Mouse (Mus musculus): ENCODE data around the gene Tescl. TPM values are rescaled to one million over a fixed set of nuclear protein-coding genes. Genes with fewer than 3 reads are reported as not detected.

The Tescl gene
- total RNA-seq, 1 experiment from 2014 or later: not detected

Other genes with a start within 250 kb of the Tescl start
- gene Zfp112, start 221.6 kb downstream of the Tescl start, total RNA-seq (2017): 0.39 and 0.78 TPM in 2 replicates
- gene Zfp235, start 199.8 kb downstream of the Tescl start, total RNA-seq (2017): 6.3 and 7.4 TPM in 2 replicates
- 1.5 and 3.2 TPM in 2 replicates for gene Zfp114, start 158.9 kb downstream of the Tescl start, total RNA-seq (2017)
- 12.0 and 26.3 TPM in 2 replicates for gene Zfp111, start 122.5 kb downstream of the Tescl start, total RNA-seq (2017)
- gene Zfp109, start 96.4 kb downstream of the Tescl start, total RNA-seq (2017): 9.8 and 14.8 TPM in 2 replicates
- 1.5 and 3.8 TPM in 2 replicates for gene Zfp108, start 79.1 kb downstream of the Tescl start, total RNA-seq (2017)
- gene Zfp93, start 63.5 kb downstream of the Tescl start, total RNA-seq (2017): 1.6 and 4.9 TPM in 2 replicates
- 15.7 and 21.4 TPM in 2 replicates for gene Zfp61, start 32.7 kb downstream of the Tescl start, total RNA-seq (2017)
- gene Zfp94, start 17.3 kb downstream of the Tescl start, total RNA-seq (2017): 2.4 and 6.5 TPM in 2 replicates
- gene Lypd5, start 15.3 kb upstream of the Tescl start, total RNA-seq (2017): not detected in 2 replicates
- 70.8 and 84.9 TPM in 2 replicates for gene Kcnn4, start 36.3 kb upstream of the Tescl start, total RNA-seq (2017)
- 25.2 and 33.1 TPM in 2 replicates for gene Smg9, start 65.7 kb upstream of the Tescl start, total RNA-seq (2017)
- not detected in 2 replicates for gene Irgc1, start 118.4 kb upstream of the Tescl start, total RNA-seq (2017)
- gene Plaur, start 128.5 kb upstream of the Tescl start, total RNA-seq (2017): 3.6 and 10.2 TPM in 2 replicates
- not detected in 2 replicates for gene Cadm4, start 148.1 kb upstream of the Tescl start, total RNA-seq (2017)
- gene Zfp428, start 173.1 kb upstream of the Tescl start, total RNA-seq (2017): 7.0 and 9.0 TPM in 2 replicates
- not detected in 2 replicates for gene AC161166.1, start 178.5 kb upstream of the Tescl start, total RNA-seq (2017)
- gene Irgq, start 196.8 kb upstream of the Tescl start, total RNA-seq (2017): 3.5 and 6.0 TPM in 2 replicates
- gene Pinlyp, start 212.2 kb upstream of the Tescl start, total RNA-seq (2017): not detected in 2 replicates
- gene Xrcc1, start 212.4 kb upstream of the Tescl start, total RNA-seq (2017): 32.2 and 37.0 TPM in 2 replicates